Mouse (Mus musculus): ENCODE measurements at regions not wholly inside any gene's neighbourhood (a gene's known extent, or its start where the extent isn't known, plus 50 kb on each side); places are given as distances from the start of the nearest gene placed in this dataset.

- Histone ChIP-seq H3K4me3 (replicated peaks) (no peak overlapping the region), H3K9me3 (0 out of 2 replicates have a peak, but pooled peaks cover 4% of the 10 kb centered on the region), H3K4me1 (peaks cover 6% of the 10 kb centered on the region; the same call in 1 of the 2 replicates), H3K27me3 (replicated peaks) (peaks cover 69% of the 10 kb centered on the region), H3K36me3 (replicated peaks; ENCODE audit: low read length) (no peaks in the 10 kb centered on the region)
- TF ChIP-seq GATA1 (IDR thresholded peaks at IDR 0.05; ENCODE audit: borderline replicate concordance, low read length): no peak
- no peak for TF ChIP-seq FLI1 (IDR thresholded peaks at IDR 0.05; ENCODE audit: low read length)
These were observed 177.2 kb upstream of the Grik3 start for GRCm38 (mm10) chr4:125313252-125313651.

GRCm38 (mm10) chr4:125308171-125308570 lies 180.5 kb upstream of the Zc3h12a start:
- H3K4me3 ChIP-seq (replicated peaks): no peak overlapping the region
- H3K4me1 ChIP-seq: no peaks in the 10 kb centered on the region; the same call in 1 of the 2 replicates
- H3K27me3 ChIP-seq (replicated peaks): peaks cover 54% of the 10 kb centered on the region
- no peaks in the 10 kb centered on the region for H3K9me3 ChIP-seq
- no peak for TF ChIP-seq FLI1 (IDR thresholded peaks at IDR 0.05; ENCODE audit: low read length)
- no peak for TF ChIP-seq GATA1 (IDR thresholded peaks at IDR 0.05; ENCODE audit: borderline replicate concordance, low read length)
- H3K36me3 ChIP-seq (replicated peaks; ENCODE audit: low read length): no peaks in the 10 kb centered on the region

GRCm38 (mm10) chr4:125305766-125306165 lies 178.1 kb upstream of the Zc3h12a start:
- Histone ChIP-seq H3K27me3 (replicated peaks) (peaks cover 47% of the 10 kb centered on the region), H3K9me3 (no peaks in the 10 kb centered on the region), H3K36me3 (replicated peaks; ENCODE audit: low read length) (no peaks in the 10 kb centered on the region), H3K4me1 (no peaks in the 10 kb centered on the region; the same call in 1 of the 2 replicates), H3K4me3 (replicated peaks) (no peak overlapping the region)
- TF ChIP-seq FLI1 (IDR thresholded peaks at IDR 0.05; ENCODE audit: low read length) (no peak), GATA1 (IDR thresholded peaks at IDR 0.05; ENCODE audit: borderline replicate concordance, low read length) (no peak)

GRCm38 (mm10) chr4:125302660-125303059 lies 175.0 kb upstream of the Zc3h12a start:
- H3K4me1 ChIP-seq: no peaks in the 10 kb centered on the region; the same call in 1 of the 2 replicates
- H3K4me3 ChIP-seq (replicated peaks): no peak overlapping the region
- H3K36me3 ChIP-seq (replicated peaks; ENCODE audit: low read length): no peaks in the 10 kb centered on the region
- TF ChIP-seq GATA1 (IDR thresholded peaks at IDR 0.05; ENCODE audit: borderline replicate concordance, low read length) (no peak), FLI1 (IDR thresholded peaks at IDR 0.05; ENCODE audit: low read length) (no peak)
- H3K9me3 ChIP-seq: peaks cover 9% of the 10 kb centered on the region; the same call in 1 of the 2 replicates
- H3K27me3 ChIP-seq (replicated peaks): peaks cover 39% of the 10 kb centered on the region

- Histone ChIP-seq H3K36me3 (replicated peaks; ENCODE audit: low read length) (no peaks in the 10 kb centered on the region), H3K27me3 (replicated peaks) (peaks cover 34% of the 10 kb centered on the region)
- no peak for TF ChIP-seq GATA1 (IDR thresholded peaks at IDR 0.05; ENCODE audit: borderline replicate concordance, low read length)
These were observed 173.1 kb upstream of the Zc3h12a start for GRCm38 (mm10) chr4:125300503-125301457.

GRCm38 (mm10) chr4:125290761-125291160 lies 163.1 kb upstream of the Zc3h12a start:
- Histone ChIP-seq H3K4me1 (peaks cover 58% of the 10 kb centered on the region), H3K4me3 (replicated peaks) (no peak overlapping the region), H3K27me3 (replicated peaks) (peaks cover 44% of the 10 kb centered on the region), H3K36me3 (replicated peaks; ENCODE audit: low read length) (no peaks in the 10 kb centered on the region), H3K9me3 (peaks cover 23% of the 10 kb centered on the region)
- no peak for TF ChIP-seq FLI1 (IDR thresholded peaks at IDR 0.05; ENCODE audit: low read length)
- TF ChIP-seq GATA1 (IDR thresholded peaks at IDR 0.05; ENCODE audit: borderline replicate concordance, low read length): no peak

More at GRCm38 (mm10) chr4:125300503-125301457, 173.1 kb upstream of the Zc3h12a start:
- no peaks in the 10 kb centered on the region; the same call in 1 of the 2 replicates for H3K4me1 ChIP-seq
- H3K9me3 ChIP-seq: peaks cover 11% of the 10 kb centered on the region; the same call in 1 of the 2 replicates
- H3K4me3 ChIP-seq (replicated peaks): no peak overlapping the region

GRCm38 (mm10) chr4:125289709-125290108 lies 162.1 kb upstream of the Zc3h12a start:
- no peak for TF ChIP-seq GATA1 (IDR thresholded peaks at IDR 0.05; ENCODE audit: borderline replicate concordance, low read length)
- TF ChIP-seq FLI1 (IDR thresholded peaks at IDR 0.05; ENCODE audit: low read length): no peak
- Histone ChIP-seq H3K36me3 (replicated peaks; ENCODE audit: low read length) (no peaks in the 10 kb centered on the region), H3K27me3 (replicated peaks) (peaks cover 48% of the 10 kb centered on the region), H3K4me1 (peaks cover 59% of the 10 kb centered on the region), H3K4me3 (replicated peaks) (no peak overlapping the region), H3K9me3 (peaks cover 23% of the 10 kb centered on the region)

- Histone ChIP-seq H3K27me3 (replicated peaks) (peaks cover 54% of the 10 kb centered on the region), H3K4me1 (peaks cover 63% of the 10 kb centered on the region), H3K9me3 (peaks cover 16% of the 10 kb centered on the region), H3K36me3 (replicated peaks; ENCODE audit: low read length) (no peaks in the 10 kb centered on the region), H3K4me3 (replicated peaks) (no peak overlapping the region)
- no peak for TF ChIP-seq GATA1 (IDR thresholded peaks at IDR 0.05; ENCODE audit: borderline replicate concordance, low read length)
- no peak for TF ChIP-seq FLI1 (IDR thresholded peaks at IDR 0.05; ENCODE audit: low read length)
These were observed 161.4 kb upstream of the Zc3h12a start for GRCm38 (mm10) chr4:125289031-125289449.

GRCm38 (mm10) chr4:125282974-125283319 lies 155.3 kb upstream of the Zc3h12a start:
- Histone ChIP-seq H3K9me3 (no peaks in the 10 kb centered on the region), H3K4me3 (replicated peaks) (no peak overlapping the region), H3K27me3 (replicated peaks) (peaks cover 86% of the 10 kb centered on the region), H3K4me1 (peaks cover 66% of the 10 kb centered on the region), H3K36me3 (replicated peaks; ENCODE audit: low read length) (no peaks in the 10 kb centered on the region)
- TF ChIP-seq GATA1 (IDR thresholded peaks at IDR 0.05; ENCODE audit: borderline replicate concordance, low read length): no peak
- no peak for TF ChIP-seq FLI1 (IDR thresholded peaks at IDR 0.05; ENCODE audit: low read length)

Data from megakaryocyte, embryonic 14.5 days (primary cell).